Mouse (Mus musculus) heart, postnatal 36 days (tissue): ENCODE data around the gene Rsph3b. TPM values are rescaled to one million over a fixed set of nuclear protein-coding genes. Genes with fewer than 3 reads are reported as not detected.
A peak's percentile ranks its signal among the peaks of the same experiment; 100 is the strongest.

Experiments
- DNase-seq, 2 experiments: peaks; one replicate each; pipeline ENCODE4 v3.0.0; 2021 to 2022
- intact Hi-C: fragments of 180-260 bp; cut with DNase I; formaldehyde crosslinking; loops from one replicate; pipeline ENCODE4 v1.15.1; 2025
- microRNA-seq, 2 experiments: library from miRNA; unstranded; fragments of <30 nt; microRNA quantifications; one replicate each; pipeline ENCODE4 v1.2.0; 2021; ENCODE audit warnings: borderline number of aligned reads in 2 of 2
- total RNA-seq, 2 experiments: library from RNA; stranded (reverse); gene quantifications; 2 replicates each; pipeline ENCODE4 v1.2.3; 2021

The Rsph3b gene
- total RNA-seq, 2 experiments from 2014 or later, result 58.5 to 59.3 TPM

GRCm38 (mm10) chr17:6866576-6866975 is 81.9 kb downstream of the Rsph3b start:
- DNase-seq, result no peak

GRCm38 (mm10) chr17:6865580-6865979 is 82.9 kb downstream of the Rsph3b start:
- intact Hi-C loops, result no loop called here
- peak in 1 of 2 experiments; percentile 16 for DNase-seq

More at GRCm38 (mm10) chr17:6866576-6866975, 81.9 kb downstream of the Rsph3b start:
- intact Hi-C loops, result no loop called here

GRCm38 (mm10) chr17:6864869-6865268 is 83.6 kb downstream of the Rsph3b start:
- intact Hi-C loops, result no loop called here
- no peak for DNase-seq

GRCm38 (mm10) chr17:6863521-6863920 is 85.0 kb downstream of the Rsph3b start:
- DNase-seq, result peak; percentile 8 to 42
- intact Hi-C loops, result no loop called here

- no peak for DNase-seq
- intact Hi-C loops, result no loop called here
These were observed 86.3 kb downstream of the Rsph3b start for GRCm38 (mm10) chr17:6862040-6862780.

- intact Hi-C loops, result no loop called here
- peak; percentile 15 to 22 for DNase-seq
These were observed 87.1 kb downstream of the Rsph3b start for GRCm38 (mm10) chr17:6861181-6862039.

GRCm38 (mm10) chr17:6860491-6860897 is 88.0 kb downstream of the Rsph3b start:
- intact Hi-C loops, result no loop called here
- DNase-seq, result no peak

GRCm38 (mm10) chr17:6860067-6860466 is 88.4 kb downstream of the Rsph3b start:
- intact Hi-C loops, result no loop called here

More at GRCm38 (mm10) chr17:6860067-6860466, 88.4 kb downstream of the Rsph3b start:
- no peak for DNase-seq

Small RNA genes within 50 kb of the gene (microRNA-seq; reads per million reads assigned to microRNA genes)
- 0 reads per million in 2 experiments for gene Mir692-1

Other genes with a start within 250 kb of the Rsph3b start
- 10 to 100 TPM; 35.0 to 43.3 TPM for gene Ezr, start 165.9 kb downstream of the Rsph3b start, total RNA-seq
- gene Tagap1, start 12.5 kb upstream of the Rsph3b start, total RNA-seq, result 1 to 10 TPM; 7.0 to 7.5 TPM
- gene Rnaset2b, start 22.0 kb upstream of the Rsph3b start, total RNA-seq, result 100 to 1,000 TPM; 172 to 181 TPM
- not detected for gene Gm49721, start 30.2 kb upstream of the Rsph3b start, total RNA-seq
- not detected for gene Gm1604a, start 76.9 kb upstream of the Rsph3b start, total RNA-seq
- gene Rps6ka2, start 221.4 kb upstream of the Rsph3b start, total RNA-seq, result 10 to 100 TPM; 27.1 to 28.5 TPM